Mouse (Mus musculus): ENCODE results near the gene AW209491.

AW209491 gene

GRCm38 (mm10) chr13:14629726-14630641 lies at the start of gene AW209491:
TSS of gene AW209491 (plus strand) at chr13:14630154.
- DNase-seq, result peak; percentile 95

GRCm38 (mm10) chr13:14580392-14580791 lies 49.6 kb upstream of the AW209491 start:
- DNase-seq, result no peak

GRCm38 (mm10) chr13:14602744-14603143 lies 27.2 kb upstream of the AW209491 start:
- no peak for DNase-seq

- no peak for DNase-seq
These were observed 22.3 kb upstream of the AW209491 start for GRCm38 (mm10) chr13:14607616-14608015.

- no peak for DNase-seq
These were observed 17.5 kb upstream of the AW209491 start for GRCm38 (mm10) chr13:14612463-14612862.

GRCm38 (mm10) chr13:14612926-14613529 lies 16.9 kb upstream of the AW209491 start, which contains the start of the genes Mrpl32 and Psma2:
TSS of gene Mrpl32 (minus strand) at chr13:14613165.
TSS of gene Psma2 (plus strand) at chr13:14613240.
- peak; percentile 98 for DNase-seq

- no peak for DNase-seq
These were observed 16.4 kb upstream of the AW209491 start for GRCm38 (mm10) chr13:14613553-14613952.

- peak; percentile 79 for DNase-seq
These were observed 11.2 kb upstream of the AW209491 start for GRCm38 (mm10) chr13:14618724-14619123.

- DNase-seq, result no peak
These were observed 10.0 kb downstream of the AW209491 start for GRCm38 (mm10) chr13:14639998-14640397.

GRCm38 (mm10) chr13:14649301-14649700 lies 19.3 kb downstream of the AW209491 start:
- DNase-seq, result no peak

- no peak for DNase-seq
These were observed 37.2 kb downstream of the AW209491 start for GRCm38 (mm10) chr13:14667107-14667506.

- DNase-seq, result no peak
These were observed 40.4 kb downstream of the AW209491 start for GRCm38 (mm10) chr13:14670342-14670741.

All from thymus, postnatal 25 days (tissue).